Mouse (Mus musculus): ENCODE results near the gene Gpr173. TPM values are rescaled to one million over a fixed set of nuclear protein-coding genes. Genes with fewer than 3 reads are reported as not detected.

Gene Gpr173
- polyA plus RNA-seq, 1 experiment from 2014 or later: 4.5 TPM

DNA sequence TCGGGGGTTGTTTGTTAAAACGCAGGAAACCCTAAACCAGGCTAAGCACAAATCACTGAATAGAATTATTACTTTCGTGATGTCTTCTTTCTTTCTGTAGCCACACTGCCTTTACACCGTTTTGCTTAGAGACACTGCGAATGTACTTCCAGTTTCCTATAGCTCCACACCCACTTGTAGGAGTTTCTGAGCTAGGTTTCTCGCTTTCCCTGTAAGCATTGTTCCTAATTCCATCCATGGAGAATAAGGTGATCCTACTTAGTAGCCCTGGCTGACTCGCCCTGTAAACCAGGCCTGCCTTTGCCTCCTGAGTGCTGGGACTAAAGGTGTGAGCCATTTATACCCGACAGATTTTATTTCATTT, 40.8 kb downstream of the Gpr173 start:
- Histone ChIP-seq H3K27me3 (ENCODE audit: insufficient read depth, low read length) (no peaks in the 10 kb centered on the region), H3K9ac (peak overlapping the region; percentile 16; the same call in 1 of the 2 replicates), H3K4me3 (ENCODE audit: low read depth, low read length) (peak overlapping the region; percentile 53), H3K27ac (ENCODE audit: low read depth) (no peak overlapping the region), H3K9me3 (ENCODE audit: low read depth, low read length) (no peaks in the 10 kb centered on the region), H3K4me2 (peak overlapping the region; percentile 60), H3K36me3 (ENCODE audit: insufficient read depth) (no peaks in the 10 kb centered on the region), H3K4me1 (ENCODE audit: insufficient read depth) (no peaks in the 10 kb centered on the region)
- TF ChIP-seq CTCF (IDR thresholded peaks at IDR 0.05; ENCODE audit: low read depth): no peak
- WGBS: 14% methylated on average over 8 of the region's 8 CpGs
- DNase-seq: no peak
- ATAC-seq (ENCODE audit: insufficient read depth): peak; percentile 26; the same call in 1 of the 2 replicates

DNA sequence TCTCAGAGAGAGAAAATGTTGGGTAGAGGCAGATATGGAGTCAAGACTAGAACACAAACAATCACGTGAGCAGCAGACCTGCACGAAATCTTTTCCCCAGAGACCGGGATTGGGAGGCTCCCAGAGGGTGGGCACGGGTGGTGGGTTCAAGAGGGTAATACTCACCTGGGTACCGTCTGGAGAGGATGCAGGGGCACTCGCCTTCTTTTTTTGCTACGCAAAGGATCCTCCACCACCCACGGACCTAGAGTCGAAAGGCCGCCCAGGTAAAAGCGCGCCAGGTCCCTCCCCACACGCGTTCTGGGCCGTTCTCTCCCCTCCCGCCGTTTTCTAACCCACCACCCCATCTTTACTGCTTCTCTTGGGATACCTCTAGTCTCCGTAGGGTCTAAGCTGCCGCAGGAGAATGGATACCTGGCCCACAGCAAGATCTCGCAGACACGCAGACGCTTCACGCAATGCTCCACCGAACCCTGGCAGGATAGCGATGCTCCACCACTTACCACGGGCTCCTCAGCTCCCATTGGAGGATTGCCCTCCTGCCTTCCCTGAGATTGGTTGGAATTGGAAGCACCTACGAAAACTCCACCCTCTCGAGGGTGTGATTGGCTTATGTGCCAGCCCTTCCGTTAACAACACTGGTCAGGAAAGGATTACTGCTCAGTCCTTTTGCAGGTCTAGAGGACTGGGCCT, 41.4 kb downstream of the Gpr173 start, which contains the start of gene Kantr:
TSS of gene Kantr (minus strand) at position 500 of the 693 bp plus-strand sequence.
- peak; percentile 89 for DNase-seq
- H3K27ac ChIP-seq (ENCODE audit: low read depth): no peak within 1 kb of the TSS

DNA sequence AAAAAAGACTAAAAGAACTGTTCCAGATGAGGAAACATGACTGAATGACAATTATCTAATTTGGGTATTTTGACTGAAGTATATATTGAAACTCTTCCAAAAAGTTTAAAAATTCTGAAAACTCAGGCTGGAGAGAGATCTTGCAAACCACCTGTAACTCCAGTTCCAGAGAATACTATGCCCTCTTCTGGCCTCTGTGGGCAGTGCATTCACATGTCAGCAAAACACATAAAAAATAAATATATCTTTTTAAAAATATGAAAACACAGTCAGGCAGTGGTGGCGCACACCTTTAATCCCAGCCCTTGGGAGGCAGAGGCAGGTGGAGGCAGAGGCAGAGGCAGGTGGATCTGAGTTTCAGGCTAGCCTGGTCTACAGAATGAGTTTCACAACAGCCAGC, 44.9 kb downstream of the Gpr173 start:
- ATAC-seq (ENCODE audit: insufficient read depth) (no peak), DNase-seq (peak; percentile 1)
- H3K27ac ChIP-seq (ENCODE audit: low read depth): no peak overlapping the region
- 0 out of 2 replicates have a peak, but pooled peaks cover 10% of the 10 kb centered on the region for H3K36me3 ChIP-seq (ENCODE audit: insufficient read depth)
- no peaks in the 10 kb centered on the region for H3K4me1 ChIP-seq (ENCODE audit: insufficient read depth)
- TF ChIP-seq CTCF (IDR thresholded peaks at IDR 0.05; ENCODE audit: low read depth): no peak
- no peak overlapping the region for H3K4me2 ChIP-seq
- H3K27me3 ChIP-seq (ENCODE audit: insufficient read depth, low read length): no peaks in the 10 kb centered on the region
- H3K4me3 ChIP-seq (ENCODE audit: low read depth, low read length): no peak overlapping the region
- no peaks in the 10 kb centered on the region for H3K9me3 ChIP-seq (ENCODE audit: low read depth, low read length)
- 94% methylated on average over 1 of the region's 1 CpGs for WGBS
- H3K9ac ChIP-seq: no peak overlapping the region

More for the DNA sequence above, 41.4 kb downstream of the Gpr173 start, which contains the start of gene Kantr:
- Histone ChIP-seq H3K4me3 (ENCODE audit: low read depth, low read length) (peak within 1 kb of the TSS; percentile 53), H3K36me3 (ENCODE audit: insufficient read depth) (no peaks in the 10 kb centered on the region), H3K9ac (peak within 1 kb of the TSS; percentile 66), H3K27me3 (ENCODE audit: insufficient read depth, low read length) (no peaks in the 10 kb centered on the region), H3K4me2 (peak within 1 kb of the TSS; percentile 60), H3K4me1 (ENCODE audit: insufficient read depth) (no peaks in the 10 kb centered on the region), H3K9me3 (ENCODE audit: low read depth, low read length) (no peaks in the 10 kb centered on the region)
- no peak for TF ChIP-seq CTCF (IDR thresholded peaks at IDR 0.05; ENCODE audit: low read depth)
- 7% methylated on average over 29 of the region's 29 CpGs for WGBS
- ATAC-seq (ENCODE audit: insufficient read depth): peak; percentile 100

DNA sequence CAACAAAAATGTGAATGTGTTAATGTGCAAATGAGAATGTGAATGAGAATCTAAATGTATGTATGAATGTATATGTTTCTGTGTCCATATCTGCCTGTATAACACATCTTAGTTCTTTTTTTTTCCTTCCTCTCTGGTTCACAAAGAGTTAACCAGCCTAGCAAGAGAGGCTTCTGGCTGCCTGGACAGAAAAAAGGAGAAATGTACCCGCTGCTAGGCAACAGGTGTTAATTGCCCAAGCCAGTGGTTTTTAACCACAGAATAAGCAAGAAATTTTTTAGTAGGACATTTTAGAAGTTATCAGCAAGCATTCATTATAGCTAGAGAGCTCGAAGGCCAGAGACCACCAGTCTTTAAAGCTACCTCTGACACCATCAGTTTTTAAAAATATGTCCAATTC, 45.7 kb downstream of the Gpr173 start:
- no peak for ATAC-seq (ENCODE audit: insufficient read depth)
- TF ChIP-seq CTCF (IDR thresholded peaks at IDR 0.05; ENCODE audit: low read depth): no peak

DNA sequence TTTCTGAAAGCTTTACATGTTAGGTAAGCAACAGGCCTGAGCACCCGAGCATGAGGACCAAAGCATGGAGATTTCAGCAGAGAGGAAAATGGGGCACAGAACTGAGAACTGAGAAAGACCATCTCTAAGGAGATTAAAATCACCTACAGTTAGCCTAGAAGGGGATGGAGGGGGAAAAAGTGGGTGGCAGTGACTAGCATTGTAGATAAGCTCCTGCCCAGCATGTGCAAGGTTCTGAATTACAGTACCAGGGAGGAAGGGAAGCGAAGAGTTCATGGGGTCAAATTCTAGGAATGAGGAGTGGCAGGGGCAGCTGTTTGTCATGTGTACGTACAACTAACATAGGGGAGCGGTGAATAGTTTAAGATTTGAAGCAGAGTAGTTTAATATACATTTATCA, 48.0 kb downstream of the Gpr173 start:
- H3K9ac ChIP-seq: no peak overlapping the region
- H3K4me3 ChIP-seq (ENCODE audit: low read depth, low read length): no peak overlapping the region
- H3K4me2 ChIP-seq: no peak overlapping the region
- ATAC-seq (ENCODE audit: insufficient read depth) (no peak), DNase-seq (no peak)
- no peak overlapping the region for H3K27ac ChIP-seq (ENCODE audit: low read depth)
- no peak for TF ChIP-seq CTCF (IDR thresholded peaks at IDR 0.05; ENCODE audit: low read depth)
- H3K9me3 ChIP-seq (ENCODE audit: low read depth, low read length): no peaks in the 10 kb centered on the region
- 70% methylated on average over 4 of the region's 4 CpGs for WGBS
- H3K36me3 ChIP-seq (ENCODE audit: insufficient read depth): 0 out of 2 replicates have a peak, but pooled peaks cover 10% of the 10 kb centered on the region
- no peaks in the 10 kb centered on the region for H3K27me3 ChIP-seq (ENCODE audit: insufficient read depth, low read length)
- no peaks in the 10 kb centered on the region for H3K4me1 ChIP-seq (ENCODE audit: insufficient read depth)

More for the DNA sequence above, 45.7 kb downstream of the Gpr173 start:
- Histone ChIP-seq H3K4me3 (ENCODE audit: low read depth, low read length) (no peak overlapping the region), H3K4me2 (no peak overlapping the region), H3K4me1 (ENCODE audit: insufficient read depth) (no peaks in the 10 kb centered on the region), H3K27me3 (ENCODE audit: insufficient read depth, low read length) (no peaks in the 10 kb centered on the region), H3K27ac (ENCODE audit: low read depth) (no peak overlapping the region), H3K9ac (no peak overlapping the region), H3K36me3 (ENCODE audit: insufficient read depth) (0 out of 2 replicates have a peak, but pooled peaks cover 10% of the 10 kb centered on the region), H3K9me3 (ENCODE audit: low read depth, low read length) (no peaks in the 10 kb centered on the region)
- WGBS: 33% methylated on average over 2 of the region's 2 CpGs
- DNase-seq: peak; percentile 3

DNA sequence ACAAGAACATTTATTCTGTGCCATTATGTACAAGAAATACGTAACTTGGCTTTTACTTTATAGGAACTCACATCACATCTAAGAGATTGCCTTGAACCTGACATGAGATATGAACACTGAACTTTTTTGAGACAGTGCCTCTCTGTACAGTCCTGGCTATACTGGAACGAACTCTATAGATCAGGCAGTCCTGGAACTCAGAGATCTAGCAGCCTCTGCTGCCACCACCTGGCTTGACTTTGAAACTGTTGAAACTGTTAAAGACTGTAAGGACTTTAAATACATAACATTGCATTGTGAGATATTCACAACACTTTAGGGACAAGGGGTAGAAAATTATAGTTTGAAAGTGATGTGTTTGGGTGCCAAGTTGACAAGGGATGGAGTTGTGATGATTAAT, 60.6 kb downstream of the Gpr173 start:
- no peaks in the 10 kb centered on the region for H3K36me3 ChIP-seq (ENCODE audit: insufficient read depth)
- peak; percentile 39 for TF ChIP-seq CTCF (IDR thresholded peaks at IDR 0.05; ENCODE audit: low read depth)
- H3K4me3 ChIP-seq (ENCODE audit: low read depth, low read length): no peak overlapping the region
- DNase-seq (peak; percentile 66), ATAC-seq (ENCODE audit: insufficient read depth) (no peak; the same call in 1 of the 2 replicates)
- 61% methylated on average over 2 of the region's 2 CpGs for WGBS
- H3K9me3 ChIP-seq (ENCODE audit: low read depth, low read length): no peaks in the 10 kb centered on the region
- no peak overlapping the region for H3K9ac ChIP-seq
- no peak overlapping the region for H3K4me2 ChIP-seq
- H3K27ac ChIP-seq (ENCODE audit: low read depth): no peak overlapping the region
- no peaks in the 10 kb centered on the region for H3K27me3 ChIP-seq (ENCODE audit: insufficient read depth, low read length)
- no peaks in the 10 kb centered on the region for H3K4me1 ChIP-seq (ENCODE audit: insufficient read depth)

DNA sequence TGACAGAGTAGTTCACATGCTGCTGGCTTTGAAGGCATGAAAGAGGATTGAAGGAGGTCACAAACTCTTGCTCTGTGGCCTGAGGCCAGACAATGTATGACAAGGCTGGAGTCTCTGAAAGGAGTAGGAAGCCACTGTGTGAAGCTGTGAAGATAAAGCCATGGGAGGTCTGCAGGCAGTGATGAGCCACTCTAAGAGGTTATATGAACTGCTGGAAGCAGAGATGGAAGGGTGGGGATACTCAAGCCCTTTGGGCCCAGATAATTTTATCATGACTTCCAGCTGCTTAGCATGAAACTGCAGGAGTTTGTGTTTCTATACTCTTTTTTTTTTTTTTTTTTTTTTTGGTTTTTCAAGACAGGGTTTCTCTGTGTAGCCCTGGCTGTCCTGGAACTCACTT, 61.1 kb downstream of the Gpr173 start:
- no peak overlapping the region for H3K27ac ChIP-seq (ENCODE audit: low read depth)
- H3K4me1 ChIP-seq (ENCODE audit: insufficient read depth): no peaks in the 10 kb centered on the region
- H3K27me3 ChIP-seq (ENCODE audit: insufficient read depth, low read length): no peaks in the 10 kb centered on the region
- no peak overlapping the region for H3K4me3 ChIP-seq (ENCODE audit: low read depth, low read length)
- no peaks in the 10 kb centered on the region for H3K9me3 ChIP-seq (ENCODE audit: low read depth, low read length)
- H3K9ac ChIP-seq: no peak overlapping the region
- DNase-seq (no peak), ATAC-seq (ENCODE audit: insufficient read depth) (no peak; the same call in 1 of the 2 replicates)
- no peaks in the 10 kb centered on the region for H3K36me3 ChIP-seq (ENCODE audit: insufficient read depth)
- no peak for TF ChIP-seq CTCF (IDR thresholded peaks at IDR 0.05; ENCODE audit: low read depth)
- no peak overlapping the region for H3K4me2 ChIP-seq
